Mouse (Mus musculus) embryonic facial prominence, embryonic 10.5 days (tissue): ENCODE measurements at regions not wholly inside any gene's neighbourhood (a gene's known extent, or its start where the extent isn't known, plus 50 kb on each side); places are given as distances from the start of the nearest gene placed in this dataset.

Experiments used
- DNase-seq: peaks from one replicate; pipeline ENCODE4 v3.0.0-alpha.2; 2017; ENCODE audit warnings: low spot score
- H3K27ac ChIP-seq: fragments of 300-500 bp; sonication (generic); replicated peaks from 2 replicates; pipeline ENCODE4 v1.5.1; 2016; ENCODE audit warnings: mild to moderate bottlenecking
- H3K27me3 ChIP-seq: fragments of 300-500 bp; sonication (generic); replicated peaks from 2 replicates; pipeline ENCODE4 v1.6.1; 2016; ENCODE audit warnings: low read depth, mild to moderate bottlenecking; ENCODE audit not compliant: poor library complexity, severe bottlenecking
- H3K36me3 ChIP-seq: fragments of 300-500 bp; sonication (generic); replicated peaks from 2 replicates; pipeline ENCODE4 v1.6.1; 2016; ENCODE audit warnings: mild to moderate bottlenecking, moderate library complexity
- H3K4me1 ChIP-seq: fragments of 300-500 bp; sonication (generic); 2 replicates; pipeline ENCODE4 v1.6.1; 2016
- H3K4me3 ChIP-seq: fragments of 300-500 bp; sonication (generic); 2 replicates; pipeline ENCODE4 v1.5.1; 2016; ENCODE audit warnings: mild to moderate bottlenecking, moderate library complexity
- H3K9me3 ChIP-seq: fragments of 300-500 bp; sonication (generic); 2 replicates; pipeline ENCODE4 v1.6.1; 2016; ENCODE audit warnings: mild to moderate bottlenecking
- WGBS: fragments of 180-500 bp; shearing (Covaris S2); methylation state at CpG from one replicate; pipeline ENCODE4 v1.1.7; 2016; 5-methylcytosine and 5-hydroxymethylcytosine counted together

DNA sequence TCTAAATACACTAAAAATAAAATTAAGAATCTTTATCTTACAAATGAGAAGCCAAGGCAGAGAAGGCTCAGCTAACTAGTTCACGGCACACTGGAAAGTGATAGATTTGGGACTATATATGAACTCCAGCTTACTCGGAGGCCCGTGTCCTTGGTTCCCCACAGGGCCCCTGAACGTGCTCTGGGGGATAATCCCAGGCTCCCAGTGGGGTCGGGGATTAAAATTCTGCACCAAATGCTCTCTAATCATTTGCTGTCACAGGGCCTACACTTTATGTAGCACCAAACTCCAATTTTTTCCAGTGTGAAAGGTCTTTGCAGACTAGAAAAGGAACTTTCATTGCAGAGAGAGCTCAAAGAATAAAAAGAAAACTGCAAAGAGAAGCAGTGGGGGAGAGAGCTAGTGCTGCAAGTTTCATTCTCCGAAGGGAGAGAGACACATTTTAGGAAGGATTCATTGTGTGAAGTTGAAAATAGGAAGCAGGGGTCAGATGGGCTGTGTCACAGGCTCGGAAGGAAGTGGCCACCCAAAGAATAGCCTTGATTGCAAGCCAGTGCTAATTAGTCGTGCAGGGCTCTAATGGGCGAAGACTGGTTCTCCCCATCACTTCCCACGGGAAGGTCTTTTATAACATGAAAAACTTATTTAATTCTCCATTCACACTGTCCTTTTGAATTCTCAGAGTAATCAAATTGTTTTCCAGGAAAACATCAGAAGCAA is 90.3 kb upstream of the St6galnac5 start:
- WGBS: 47% methylated on average over 10 of the region's 10 CpGs
- no peak for DNase-seq
- Histone ChIP-seq H3K9me3 (no peaks in the 10 kb centered on the region), H3K36me3 (no peaks in the 10 kb centered on the region), H3K4me1 (peaks cover 9% of the 10 kb centered on the region; the same call in 1 of the 2 replicates), H3K4me3 (no peak overlapping the region), H3K27me3 (no peaks in the 10 kb centered on the region), H3K27ac (no peak overlapping the region)

GRCm38 (mm10) chr3:153071549-153071948 is 89.5 kb upstream of the St6galnac5 start:
- no peaks in the 10 kb centered on the region for H3K27me3 ChIP-seq
- no peak for DNase-seq
- peaks cover 9% of the 10 kb centered on the region; the same call in 1 of the 2 replicates for H3K4me1 ChIP-seq
- WGBS: 79% methylated on average over 8 of the region's 8 CpGs
- H3K9me3 ChIP-seq: no peaks in the 10 kb centered on the region
- no peak overlapping the region for H3K27ac ChIP-seq
- no peaks in the 10 kb centered on the region for H3K36me3 ChIP-seq
- no peak overlapping the region for H3K4me3 ChIP-seq

DNA sequence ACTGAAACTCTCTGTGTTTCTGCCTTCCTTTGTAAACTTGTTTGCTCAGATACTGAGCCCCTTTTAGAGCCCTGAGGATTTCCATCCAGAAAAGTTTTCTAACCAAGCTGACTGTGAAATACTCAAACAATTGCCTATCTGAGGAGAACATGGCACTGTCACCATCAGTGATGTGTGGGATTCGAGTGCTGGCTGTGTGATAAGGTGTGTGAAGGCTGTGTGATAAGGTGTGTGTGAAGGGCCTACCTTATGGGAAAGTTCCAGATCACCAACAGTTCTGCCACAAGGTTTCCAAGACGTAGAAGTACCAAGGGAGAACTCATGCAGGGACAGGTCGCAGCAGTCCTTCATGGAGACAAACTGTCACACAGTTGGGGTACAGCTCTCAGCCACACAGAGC is 89.1 kb upstream of the St6galnac5 start:
- H3K9me3 ChIP-seq: no peaks in the 10 kb centered on the region
- no peak overlapping the region for H3K4me3 ChIP-seq
- WGBS: 83% methylated on average over 3 of the region's 3 CpGs
- H3K4me1 ChIP-seq: peaks cover 9% of the 10 kb centered on the region; the same call in 1 of the 2 replicates
- H3K36me3 ChIP-seq: no peaks in the 10 kb centered on the region
- H3K27me3 ChIP-seq: no peaks in the 10 kb centered on the region
- H3K27ac ChIP-seq: no peak overlapping the region
- no peak for DNase-seq

DNA sequence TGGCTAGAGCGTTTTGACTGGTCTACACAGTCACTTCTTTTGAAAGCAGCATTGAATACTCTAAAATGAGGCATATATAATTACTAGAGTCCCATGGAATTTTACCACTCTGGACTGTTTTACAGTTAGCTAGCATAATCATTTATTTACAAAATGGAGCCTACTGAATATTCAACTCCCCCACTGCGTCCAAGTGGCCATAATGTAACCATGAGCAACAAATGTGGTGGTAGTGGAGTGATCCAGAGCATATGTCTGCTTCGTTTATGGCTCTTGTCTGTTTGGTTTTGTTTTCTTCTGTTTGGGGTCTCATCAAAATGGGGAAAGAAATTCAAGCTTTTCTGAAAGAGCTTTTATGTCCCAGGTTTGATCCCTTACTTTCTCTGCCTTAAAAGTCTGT is 83.8 kb upstream of the St6galnac5 start:
- DNase-seq: no peak
- Histone ChIP-seq H3K36me3 (no peaks in the 10 kb centered on the region), H3K4me3 (no peak overlapping the region), H3K9me3 (no peaks in the 10 kb centered on the region), H3K27ac (no peak overlapping the region), H3K27me3 (no peaks in the 10 kb centered on the region), H3K4me1 (no peaks in the 10 kb centered on the region)
- 84% methylated on average over 3 of the region's 3 CpGs for WGBS

- 89% methylated on average over 3 of the region's 3 CpGs for WGBS
- Histone ChIP-seq H3K4me3 (no peak overlapping the region), H3K9me3 (peaks cover 5% of the 10 kb centered on the region; the same call in 1 of the 2 replicates), H3K27ac (no peak overlapping the region), H3K27me3 (no peaks in the 10 kb centered on the region), H3K4me1 (no peaks in the 10 kb centered on the region), H3K36me3 (no peaks in the 10 kb centered on the region)
- no peak for DNase-seq
These were observed 71.1 kb upstream of the St6galnac5 start for GRCm38 (mm10) chr3:153053163-153053562.

DNA sequence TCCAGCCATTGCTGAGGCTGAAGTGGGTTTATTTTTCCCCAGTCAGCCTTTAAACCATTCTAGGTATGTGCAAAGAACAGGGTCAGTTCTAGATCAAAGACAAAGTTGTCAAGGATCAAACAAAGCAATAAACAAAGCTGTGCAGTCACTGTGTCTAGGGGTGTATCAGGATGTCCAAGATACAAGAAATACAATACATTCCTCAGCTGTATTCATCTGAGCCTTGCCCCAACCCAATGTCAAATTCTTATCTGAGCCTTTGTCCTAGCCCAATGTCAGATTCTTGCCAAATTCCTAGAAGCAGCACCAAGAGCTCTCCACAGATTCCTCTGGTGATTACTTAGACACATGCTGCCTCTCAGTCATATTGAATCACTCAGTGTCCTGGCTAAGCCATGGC is 69.5 kb upstream of the St6galnac5 start:
- no peak overlapping the region for H3K4me3 ChIP-seq
- peaks cover 12% of the 10 kb centered on the region; the same call in 1 of the 2 replicates for H3K9me3 ChIP-seq
- no peak overlapping the region for H3K27ac ChIP-seq
- H3K27me3 ChIP-seq: no peaks in the 10 kb centered on the region
- no peaks in the 10 kb centered on the region for H3K36me3 ChIP-seq
- H3K4me1 ChIP-seq: no peaks in the 10 kb centered on the region
- DNase-seq: no peak

GRCm38 (mm10) chr3:153045328-153045727 is 63.3 kb upstream of the St6galnac5 start:
- no peak for DNase-seq
- Histone ChIP-seq H3K36me3 (no peaks in the 10 kb centered on the region), H3K4me1 (no peaks in the 10 kb centered on the region), H3K27ac (no peak overlapping the region), H3K27me3 (no peaks in the 10 kb centered on the region), H3K4me3 (no peak overlapping the region), H3K9me3 (0 out of 2 replicates have a peak, but pooled peaks cover 9% of the 10 kb centered on the region)
- 94% methylated on average over 2 of the region's 2 CpGs for whole genome bisulfite sequencing

DNA sequence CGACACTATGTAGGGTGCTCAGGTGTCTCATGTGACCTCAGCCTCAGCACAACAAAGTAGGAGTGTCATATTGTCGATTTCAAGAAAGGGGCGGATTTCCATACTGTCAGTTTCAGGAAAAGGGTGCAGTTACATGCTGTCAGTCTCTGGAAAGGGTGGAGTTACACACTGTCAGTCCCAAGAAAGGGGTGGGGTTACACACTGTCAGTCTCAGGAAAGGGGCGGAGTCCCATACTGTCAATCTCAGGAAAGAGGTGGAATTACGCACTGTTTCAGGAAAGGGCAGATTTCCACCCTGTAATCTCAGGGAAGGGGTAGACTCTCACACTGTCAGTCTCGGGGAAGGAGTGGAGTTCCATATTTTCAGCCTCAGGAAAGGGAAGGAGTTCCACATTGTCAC is 51.9 kb upstream of the St6galnac5 start:
- H3K9me3 ChIP-seq: no peaks in the 10 kb centered on the region
- no peak overlapping the region for H3K4me3 ChIP-seq
- WGBS: 85% methylated on average over 6 of the region's 6 CpGs

More for the DNA sequence above, 51.9 kb upstream of the St6galnac5 start:
- Histone ChIP-seq H3K4me1 (peaks cover 7% of the 10 kb centered on the region; the same call in 1 of the 2 replicates), H3K27me3 (no peaks in the 10 kb centered on the region), H3K27ac (no peak overlapping the region), H3K36me3 (no peaks in the 10 kb centered on the region)
- DNase-seq: no peak
